Mouse (Mus musculus) heart, adult 2 months (tissue): ENCODE results near the gene Actl7b.

Experiments used
- CTCF ChIP-seq: fragments of 200-600 bp; IDR thresholded peaks from 2 replicates; pipeline ENCODE4 v1.8.1; 2022; ENCODE audit warnings: antibody characterized with exemption, mild to moderate bottlenecking, moderate library complexity
- EP300 ChIP-seq: fragments of 200-500 bp; IDR thresholded peaks from 2 replicates; pipeline ENCODE4 v1.6.1; 2011; ENCODE audit warnings: low read depth, low read length, control low read depth; ENCODE audit not compliant: insufficient read depth
- POLR2A ChIP-seq: fragments of 200-500 bp; IDR thresholded peaks from 2 replicates; pipeline ENCODE4 v1.6.1; 2011; ENCODE audit warnings: mild to moderate bottlenecking, low read depth, low read length, control low read depth; ENCODE audit not compliant: insufficient read depth

GRCm38 (mm10) chr4:56747456-56747855 lies 6.2 kb upstream of the Actl7b start:
- TF ChIP-seq POLR2A: no peak
- no peak for TF ChIP-seq CTCF
- TF ChIP-seq EP300: no peak
